Mouse (Mus musculus) heart, postnatal 0 days (tissue): ENCODE results near the gene Mob4. TPM values are rescaled to one million over a fixed set of nuclear protein-coding genes. Genes with fewer than 3 reads are reported as not detected.

ENCODE experiments used
- ATAC-seq: fragments of 200-750 bp; cut with Nextera tagmentation; 2 replicates; pipeline ENCODE4 v1.8.0; 2017; ENCODE audit warnings: low read depth, moderate number of reproducible peaks, moderate library complexity; ENCODE audit not compliant: insufficient read depth
- DNase-seq: peaks from one replicate; pipeline ENCODE4 v3.0.0-alpha.2; 2016; ENCODE audit warnings: low spot score
- H3K27ac ChIP-seq: fragments of 300-500 bp; sonication (generic); 2 replicates; pipeline ENCODE4 v1.5.1; 2014; ENCODE audit warnings: low read depth, mild to moderate bottlenecking
- H3K27me3 ChIP-seq: fragments of 300-500 bp; sonication (generic); 2 replicates; pipeline ENCODE4 v1.6.1; 2014; ENCODE audit warnings: low read length, mixed read lengths; ENCODE audit not compliant: control insufficient read depth, insufficient read depth
- H3K36me3 ChIP-seq: fragments of 300-500 bp; sonication (generic); replicated peaks from 2 replicates; pipeline ENCODE4 v1.6.1; 2014; ENCODE audit warnings: low read length, mixed read lengths; ENCODE audit not compliant: control insufficient read depth, insufficient read depth
- H3K4me1 ChIP-seq: fragments of 300-500 bp; sonication (generic); 2 replicates; pipeline ENCODE4 v1.6.1; 2014; ENCODE audit warnings: antibody characterized with exemption; ENCODE audit not compliant: control insufficient read depth, insufficient read depth
- H3K4me2 ChIP-seq: fragments of 300-500 bp; sonication (generic); 2 replicates; pipeline ENCODE4 v1.6.1; 2014; ENCODE audit warnings: low read depth, mild to moderate bottlenecking, low read length, moderate library complexity
- H3K4me3 ChIP-seq: fragments of 300-500 bp; sonication (generic); 2 replicates; pipeline ENCODE4 v1.5.1; 2014; ENCODE audit warnings: low read depth, low read length
- H3K9ac ChIP-seq: fragments of 300-500 bp; sonication (generic); replicated peaks from 2 replicates; pipeline ENCODE4 v1.6.1; 2014; ENCODE audit warnings: low read depth, low read length, mixed read lengths
- H3K9me3 ChIP-seq: fragments of 300-500 bp; sonication (generic); replicated peaks from 2 replicates; pipeline ENCODE4 v1.6.1; 2016; ENCODE audit warnings: low read length; ENCODE audit not compliant: control insufficient read depth
- CTCF ChIP-seq: IDR thresholded peaks from 2 replicates; pipeline ENCODE4 v1.5.1; 2016; ENCODE audit warnings: antibody characterized with exemption, control low read depth, low read depth
- EP300 ChIP-seq: IDR thresholded peaks from 2 replicates; pipeline ENCODE4 v1.6.1; 2016; ENCODE audit warnings: antibody characterized with exemption, low read depth
- WGBS: fragments of 180-500 bp; shearing (Covaris S2); extraction: QIAGEN DNeasy Blood & Tissue Kit; methylation state at CpG from one replicate; pipeline ENCODE4 v1.1.7; 2014; 5-methylcytosine and 5-hydroxymethylcytosine counted together
- polyA plus RNA-seq: library from polyadenylated mRNA; unstranded; fragments of >200 nt; fragmentation: Nextera tagmentation; extraction: Ambion mirVana; gene quantifications from 2 replicates; pipeline ENCODE4 v1.2.1, GENCODE M21; 2015
- total RNA-seq: library from RNA; depleted of rRNA; stranded (reverse); fragments of >200 nt; gene quantifications from 2 replicates; pipeline ENCODE4 v1.2.3, GENCODE M21; 2014; ENCODE audit warnings: low replicate concordance

Gene Mob4
- total and polyA plus RNA-seq, 2 experiments from 2014 or later: 59.2 to 98.1 TPM

DNA sequence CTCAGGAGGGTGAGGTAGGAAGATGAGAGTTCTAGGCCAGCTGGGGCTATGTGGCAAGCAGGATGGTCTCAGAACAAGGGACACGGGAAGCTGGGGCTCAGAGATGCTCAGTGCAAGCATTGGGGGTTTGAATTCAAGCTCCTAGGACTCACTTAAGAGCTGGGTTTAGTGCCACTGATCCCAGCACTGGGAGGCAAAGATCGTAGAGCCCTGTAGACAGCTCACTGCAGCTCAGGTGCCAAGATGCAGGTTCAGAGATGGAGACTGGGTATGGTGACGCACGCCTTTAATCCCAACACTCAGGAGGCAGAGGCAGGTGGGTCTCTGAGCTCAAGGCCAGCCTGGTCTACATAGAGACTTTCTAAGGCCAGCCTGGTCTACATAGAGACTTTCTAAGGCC is 26.3 kb downstream of the Mob4 start:
- Histone ChIP-seq H3K36me3 (peaks cover 54% of the 10 kb centered on the region), H3K4me2 (no peak overlapping the region), H3K27me3 (no peaks in the 10 kb centered on the region), H3K4me1 (peaks cover 5% of the 10 kb centered on the region; the same call in 1 of the 2 replicates), H3K27ac (no peak overlapping the region), H3K4me3 (no peak overlapping the region), H3K9me3 (no peaks in the 10 kb centered on the region), H3K9ac (no peak overlapping the region)
- ATAC-seq (no peak), DNase-seq (no peak)
- TF ChIP-seq CTCF: no peak
- TF ChIP-seq EP300: no peak
- 98% methylated on average over 4 of the region's 4 CpGs for WGBS

- H3K4me3 ChIP-seq: no peak overlapping the region
- H3K27ac ChIP-seq: no peak overlapping the region
- 85% methylated on average over 3 of the region's 3 CpGs for WGBS
- peaks cover 5% of the 10 kb centered on the region; the same call in 1 of the 2 replicates for H3K4me1 ChIP-seq
- H3K4me2 ChIP-seq: no peak overlapping the region
- no peak overlapping the region for H3K9ac ChIP-seq
- ATAC-seq (no peak), DNase-seq (no peak)
- no peaks in the 10 kb centered on the region for H3K27me3 ChIP-seq
- no peak for TF ChIP-seq CTCF
- no peaks in the 10 kb centered on the region for H3K9me3 ChIP-seq
- peaks cover 47% of the 10 kb centered on the region for H3K36me3 ChIP-seq
Observed at GRCm38 (mm10) chr1:55158211-55158610, 27.2 kb downstream of the Mob4 start.

GRCm38 (mm10) chr1:55158821-55159220 is 27.8 kb downstream of the Mob4 start:
- H3K4me1 ChIP-seq: peaks cover 5% of the 10 kb centered on the region; the same call in 1 of the 2 replicates
- peaks cover 45% of the 10 kb centered on the region for H3K36me3 ChIP-seq
- DNase-seq (no peak), ATAC-seq (no peak)
- H3K9me3 ChIP-seq: no peaks in the 10 kb centered on the region
- no peak for TF ChIP-seq CTCF
- TF ChIP-seq EP300: no peak
- H3K27me3 ChIP-seq: no peaks in the 10 kb centered on the region
- H3K27ac ChIP-seq: no peak overlapping the region
- WGBS: 83% methylated on average over 8 of the region's 8 CpGs
- H3K4me2 ChIP-seq: no peak overlapping the region
- no peak overlapping the region for H3K4me3 ChIP-seq
- H3K9ac ChIP-seq: no peak overlapping the region

- no peak for ATAC-seq
- no peak for TF ChIP-seq EP300
- no peak for TF ChIP-seq CTCF
- Histone ChIP-seq H3K9ac (no peak overlapping the region), H3K9me3 (no peaks in the 10 kb centered on the region), H3K27ac (no peak overlapping the region), H3K4me3 (no peak overlapping the region), H3K27me3 (no peaks in the 10 kb centered on the region), H3K4me2 (no peak overlapping the region), H3K36me3 (peaks cover 35% of the 10 kb centered on the region), H3K4me1 (peaks cover 5% of the 10 kb centered on the region; the same call in 1 of the 2 replicates)
- no peak for DNase-seq
- WGBS: 93% methylated on average over 3 of the region's 3 CpGs
Observed at GRCm38 (mm10) chr1:55160218-55160617, 29.2 kb downstream of the Mob4 start.

GRCm38 (mm10) chr1:55160831-55161638 is 30.0 kb downstream of the Mob4 start:
- no peak overlapping the region for H3K9ac ChIP-seq
- no peak overlapping the region for H3K4me3 ChIP-seq
- H3K27ac ChIP-seq: no peak overlapping the region
- H3K9me3 ChIP-seq: no peaks in the 10 kb centered on the region
- WGBS: 88% methylated on average over 17 of the region's 17 CpGs
- H3K27me3 ChIP-seq: no peaks in the 10 kb centered on the region
- peaks cover 5% of the 10 kb centered on the region; the same call in 1 of the 2 replicates for H3K4me1 ChIP-seq
- peaks cover 27% of the 10 kb centered on the region for H3K36me3 ChIP-seq
- TF ChIP-seq CTCF (no peak), EP300 (no peak)
- ATAC-seq (no peak), DNase-seq (no peak)
- H3K4me2 ChIP-seq: no peak overlapping the region
